Mouse (Mus musculus) olfactory bulb, adult 2 months (tissue): ENCODE results near the gene Tfrc.

ENCODE experiments used
- CTCF ChIP-seq: fragments of 200-500 bp; IDR thresholded peaks from 2 replicates; pipeline ENCODE4 v1.5.1; 2012; ENCODE audit warnings: low read depth, mild to moderate bottlenecking, low read length, moderate library complexity; ENCODE audit not compliant: insufficient read depth
- POLR2A ChIP-seq: fragments of 200-500 bp; IDR thresholded peaks from 2 replicates; pipeline ENCODE4 v1.6.1; 2012; ENCODE audit warnings: mild to moderate bottlenecking, low read depth, low read length, moderate library complexity; ENCODE audit not compliant: insufficient read depth

GRCm38 (mm10) chr16:32607562-32608343 is 967 bp upstream of the Tfrc start:
- no peak for TF ChIP-seq CTCF
- TF ChIP-seq POLR2A: no peak
